Mouse (Mus musculus): ENCODE measurements around the gene Gnb1. TPM values are rescaled to one million over a fixed set of nuclear protein-coding genes. Genes with fewer than 3 reads are reported as not detected.
"Not testable (repeated sequence)": the region's sequence is repeated elsewhere in the genome, so short reads cannot be mapped to it uniquely, and the experiment has no call there.

Gnb1 gene
- total RNA-seq (2021), result 100 to 1,000 TPM; 272 to 286 TPM
- long read RNA-seq, experiment 1, transcript Gnb1-202 (11 exons, 3,088 nt), result minor isoform, 77 of 263 reads
- long read RNA-seq, experiment 1, transcript Gnb1-203 (12 exons, 3,143 nt), result minor isoform, 29 of 263 reads
- long read RNA-seq, experiment 1, transcript Gnb1-206 (4 exons, 812 nt), result minor isoform, 6 of 263 reads
- long read RNA-seq, experiment 1, transcript Gnb1-201 (12 exons, 3,131 nt), result major isoform, 104 of 263 reads
- long read RNA-seq, experiment 1, partial matches to known transcripts, result 10 of 263 reads
- long read RNA-seq, experiment 1, other reads (novel, unspliced or antisense), result 36 of 263 reads
- long read RNA-seq, experiment 2, transcript Gnb1-201 (12 exons, 3,131 nt), result major isoform, 93 of 235 reads
- long read RNA-seq, experiment 2, transcript Gnb1-203 (12 exons, 3,143 nt), result minor isoform, 23 of 235 reads
- long read RNA-seq, experiment 2, transcript Gnb1-202 (11 exons, 3,088 nt), result minor isoform, 71 of 235 reads
- long read RNA-seq, experiment 2, partial matches to known transcripts, result 6 of 235 reads
- long read RNA-seq, experiment 2, other reads (novel, unspliced or antisense), result 40 of 235 reads

GRCm38 (mm10) chr4:155490990-155491504 is at the start of gene Gnb1:
TSS of gene Gnb1 (plus strand) at chr4:155491361.
- DNase-seq (ENCODE audit: low spot score in 2 of 2), result peak; percentile 96 to 97

GRCm38 (mm10) chr4:155442808-155443207 is 48.4 kb upstream of the Gnb1 start:
- no peak for DNase-seq (ENCODE audit: low spot score in 2 of 2)

DNA sequence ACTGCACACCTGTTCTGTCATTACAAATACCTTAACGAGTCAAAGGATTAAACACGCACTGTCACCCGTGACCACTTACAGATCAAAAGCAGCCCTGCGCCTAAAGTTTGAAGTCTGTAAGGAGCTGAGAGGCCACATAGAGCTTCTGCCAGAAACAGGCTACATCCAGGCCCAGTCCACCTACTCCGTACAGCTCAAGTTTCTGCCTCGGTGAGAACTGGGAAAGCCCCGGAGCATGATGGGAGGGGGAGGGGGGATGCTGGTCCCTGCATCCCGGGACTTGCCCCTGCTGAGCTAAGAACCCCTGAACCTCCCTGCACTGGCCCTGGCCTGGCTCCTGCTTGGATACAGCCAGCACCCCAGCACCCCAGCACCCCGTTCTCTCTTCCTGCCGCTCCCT is 39.6 kb upstream of the Gnb1 start:
- no peak for DNase-seq (ENCODE audit: low spot score in 2 of 2)

- no peak for DNase-seq (ENCODE audit: low spot score in 2 of 2)
These were observed 32.6 kb upstream of the Gnb1 start for GRCm38 (mm10) chr4:155458575-155458974.

DNA sequence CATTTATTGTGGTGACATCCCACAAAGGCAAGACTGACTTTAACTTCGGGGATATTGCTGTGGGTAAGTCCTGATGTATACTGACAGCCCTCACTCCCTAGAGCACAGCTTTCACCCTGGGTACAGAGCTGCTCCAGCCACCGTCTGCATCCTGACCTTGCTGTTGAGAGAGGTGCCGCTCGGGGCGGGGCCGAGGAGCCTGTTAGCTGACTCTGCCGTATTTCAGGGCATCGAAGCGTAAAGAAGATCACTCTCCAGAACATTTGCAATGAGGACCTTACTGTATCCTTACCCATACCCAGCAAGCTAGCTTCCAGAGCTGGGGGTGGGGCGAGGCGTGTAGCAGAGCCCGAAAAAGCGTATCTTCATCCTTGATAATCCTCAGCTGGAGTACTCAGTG is 28.1 kb upstream of the Gnb1 start:
- no peak for DNase-seq (ENCODE audit: low spot score in 2 of 2)

- DNase-seq (ENCODE audit: low spot score in 2 of 2), result no peak
These were observed 27.6 kb upstream of the Gnb1 start for GRCm38 (mm10) chr4:155463611-155464010.

GRCm38 (mm10) chr4:155464061-155464460 is 27.1 kb upstream of the Gnb1 start:
- no peak for DNase-seq (ENCODE audit: low spot score in 2 of 2)

DNA sequence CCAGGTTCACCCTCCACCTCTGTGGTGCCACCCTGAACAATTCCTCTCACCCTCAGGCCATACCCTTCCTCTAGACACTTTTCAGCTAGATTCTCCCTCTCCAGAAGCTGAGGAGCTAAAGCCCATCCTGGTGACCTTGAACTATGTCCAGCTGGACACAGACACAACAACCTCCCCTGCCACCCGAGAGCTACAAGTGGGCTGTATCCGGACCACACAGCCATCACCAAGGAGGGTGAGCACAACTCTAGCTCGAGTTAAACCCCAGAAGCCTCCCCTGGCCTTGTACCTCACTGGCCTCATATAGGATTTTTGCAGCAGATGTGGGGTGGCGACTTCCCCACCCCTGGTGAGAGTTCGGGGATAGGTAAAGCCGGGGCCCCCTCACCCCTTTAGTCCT is 25.6 kb upstream of the Gnb1 start:
- no peak for DNase-seq (ENCODE audit: low spot score in 2 of 2)

DNA sequence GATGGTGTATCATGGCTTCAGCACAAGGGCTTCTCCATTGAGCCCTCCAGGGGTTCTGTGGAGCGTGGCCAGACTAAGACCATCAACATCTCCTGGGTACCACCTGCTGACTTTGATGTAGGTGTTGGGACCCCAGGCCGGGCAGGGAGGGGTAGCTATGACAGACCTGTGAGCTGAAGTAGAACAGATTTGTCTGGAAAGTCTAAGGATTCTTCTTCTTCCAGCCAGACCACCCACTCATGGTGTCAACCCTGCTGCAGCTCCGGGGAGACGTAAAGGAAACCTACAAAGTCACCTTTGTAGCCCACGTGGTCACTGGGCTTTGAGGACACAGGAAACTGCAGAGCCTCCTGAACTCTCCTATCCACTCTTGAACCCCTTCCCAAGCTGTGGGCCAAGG is 25.1 kb upstream of the Gnb1 start:
- DNase-seq (ENCODE audit: low spot score in 2 of 2), result no peak

DNA sequence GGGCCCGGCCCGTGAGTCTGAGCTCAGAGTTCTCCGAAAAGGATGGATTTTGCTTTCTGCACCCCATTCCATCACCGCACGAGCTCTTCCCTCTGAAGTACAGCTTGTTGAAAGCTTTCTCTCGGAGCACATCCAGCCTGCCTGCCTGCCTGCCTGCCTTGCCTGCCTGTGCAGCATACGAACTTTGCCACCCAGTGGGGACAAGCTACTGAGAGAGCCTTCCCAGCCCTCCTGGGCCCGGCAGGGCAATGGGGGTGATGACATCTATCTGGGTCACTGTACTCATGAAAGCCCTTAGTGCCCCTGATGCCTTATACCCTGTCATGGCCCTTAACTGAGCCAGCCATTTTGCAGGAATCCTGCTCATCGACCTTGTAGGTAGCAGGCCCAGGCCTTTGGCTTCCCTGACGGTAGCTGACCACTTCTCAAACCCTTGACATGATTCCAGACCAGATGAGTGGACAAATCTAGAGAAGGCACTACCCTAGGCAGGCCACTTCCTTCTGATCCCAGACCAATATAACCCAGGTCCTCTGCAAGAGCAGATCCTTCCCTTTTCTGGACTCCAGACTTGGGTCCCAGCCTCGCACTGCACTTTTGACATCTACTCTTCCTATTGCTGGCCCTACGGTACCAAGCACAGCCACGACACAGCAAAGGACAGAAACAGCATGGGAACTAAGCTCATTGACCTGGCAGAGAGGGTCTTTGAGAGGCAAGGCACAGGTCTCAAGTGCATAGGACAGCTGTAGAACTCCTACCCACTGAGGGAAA is 23.7 kb upstream of the Gnb1 start:
- no peak for DNase-seq (ENCODE audit: low spot score in 2 of 2)

GRCm38 (mm10) chr4:155468952-155469351 is 22.2 kb upstream of the Gnb1 start, which contains the start of gene Tmem52:
TSS of gene Tmem52 (plus strand) at chr4:155469114.
- DNase-seq (ENCODE audit: low spot score in 2 of 2), result peak in 1 of 2 experiments; percentile 50

DNA sequence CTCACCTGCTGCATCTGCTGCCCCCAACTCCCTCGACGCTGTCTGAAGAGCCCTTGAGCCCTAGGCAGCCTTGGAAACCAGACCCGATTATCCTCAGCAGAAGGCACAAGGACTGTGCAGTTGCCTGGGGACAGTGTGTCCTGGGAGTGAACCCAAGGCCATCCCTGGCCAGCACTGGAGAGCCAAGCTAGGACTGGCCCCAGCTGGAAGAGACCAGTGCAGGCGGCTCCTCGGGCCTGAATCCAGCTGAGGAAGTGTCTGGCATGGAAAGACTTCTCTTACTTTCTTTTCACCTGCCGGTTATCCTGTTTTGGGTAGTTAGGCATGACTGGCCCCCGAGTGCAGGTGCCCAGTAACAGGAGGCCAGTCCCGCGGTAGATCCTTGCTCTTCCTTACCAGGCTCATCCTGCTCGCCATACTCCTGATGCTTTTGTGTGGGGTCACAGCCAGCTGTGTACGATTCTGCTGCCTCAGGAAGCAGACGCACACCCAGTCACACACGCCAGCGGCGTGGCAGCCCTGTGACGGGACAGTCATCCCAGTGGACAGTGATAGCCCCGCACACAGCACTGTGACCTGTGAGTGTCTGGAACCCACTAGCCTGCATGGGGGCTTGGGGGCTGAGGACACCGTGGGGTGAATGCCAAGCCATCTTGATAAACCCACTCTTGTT is 21.4 kb upstream of the Gnb1 start:
- DNase-seq (ENCODE audit: low spot score in 2 of 2), result peak in 1 of 2 experiments; percentile 50

DNA sequence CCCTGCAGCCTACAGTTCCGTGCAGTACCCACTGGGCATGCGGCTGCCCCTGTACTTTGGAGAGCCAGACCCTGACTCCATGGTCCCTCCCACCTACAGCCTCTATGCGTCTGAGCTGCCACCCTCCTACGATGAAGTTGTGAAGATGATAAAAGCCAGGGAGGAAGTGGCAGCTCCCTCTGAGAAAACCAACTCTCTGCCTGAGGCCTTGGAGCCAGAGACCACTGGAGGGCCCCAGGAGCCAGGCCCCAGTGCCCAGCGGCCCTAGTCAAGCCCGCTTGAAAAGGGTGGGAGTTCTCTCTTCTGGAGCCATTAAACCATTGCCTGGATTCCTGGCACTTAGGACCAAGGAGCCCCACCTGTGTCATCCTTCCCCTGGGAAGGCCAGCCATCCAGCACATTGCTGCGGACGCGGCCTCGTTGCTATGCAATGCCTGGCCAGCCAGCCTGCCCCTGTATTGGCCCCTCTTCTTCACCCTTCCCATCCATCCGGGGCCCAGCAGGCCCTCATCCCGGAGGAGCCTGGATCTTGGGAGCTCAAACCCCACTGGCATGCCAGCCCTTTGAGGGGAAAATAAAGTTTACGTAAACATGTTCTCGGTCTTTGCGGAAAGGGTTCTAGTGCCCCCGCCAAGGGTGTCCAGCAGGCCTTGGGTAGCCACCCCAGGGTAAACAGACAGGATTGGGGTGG is 20.8 kb upstream of the Gnb1 start:
- DNase-seq (ENCODE audit: low spot score in 2 of 2), result no peak

GRCm38 (mm10) chr4:155470997-155471396 is 20.2 kb upstream of the Gnb1 start:
- no peak for DNase-seq (ENCODE audit: low spot score in 2 of 2)

DNA sequence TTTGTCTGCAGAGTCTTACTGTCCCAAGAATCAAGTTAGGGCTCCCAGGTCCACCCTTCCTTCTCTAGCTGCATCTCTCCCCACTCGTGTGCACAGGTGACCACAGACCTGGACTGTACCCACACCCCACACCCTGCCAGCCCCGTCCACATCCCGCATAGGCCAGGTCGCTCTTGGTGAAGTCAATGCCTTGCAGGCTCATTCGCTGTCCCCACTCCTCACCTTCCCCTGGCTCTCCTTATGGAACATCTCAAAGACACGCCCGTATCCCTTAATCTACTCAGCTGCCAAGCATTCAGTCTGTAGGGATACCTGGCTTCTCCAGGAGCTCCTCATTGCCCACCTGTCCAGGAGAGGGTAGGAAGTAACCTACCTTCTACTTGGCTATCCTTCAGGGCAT is 19.8 kb upstream of the Gnb1 start:
- DNase-seq (ENCODE audit: low spot score in 2 of 2), result no peak

DNA sequence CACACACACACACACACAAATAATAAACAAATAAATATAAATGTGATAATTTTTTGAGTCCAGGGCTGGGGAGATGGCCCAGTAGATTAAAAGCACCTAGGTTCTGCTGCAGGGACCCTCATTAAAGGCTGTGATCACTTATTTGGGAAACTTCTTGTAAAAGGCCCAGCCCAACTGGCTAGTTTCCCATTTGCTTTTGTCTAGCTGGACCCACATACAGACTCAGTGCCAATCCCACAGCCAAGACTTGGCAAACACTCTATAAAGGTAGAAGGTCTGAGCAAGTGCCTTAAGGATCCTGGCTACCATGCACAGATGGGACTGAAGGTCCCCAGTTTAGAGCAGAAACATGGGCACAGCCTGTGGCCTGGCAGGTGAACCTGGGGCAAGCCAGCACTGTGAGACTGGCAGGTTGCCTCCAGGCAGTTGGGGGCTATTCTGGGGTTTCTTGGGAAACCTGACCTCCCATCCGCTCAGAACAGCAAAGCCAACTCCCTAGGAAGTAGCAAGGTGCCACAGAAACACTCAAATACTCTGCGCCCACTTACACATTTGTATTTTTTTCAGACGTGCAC is 18.4 kb upstream of the Gnb1 start:
- no peak for DNase-seq (ENCODE audit: low spot score in 2 of 2)

DNA sequence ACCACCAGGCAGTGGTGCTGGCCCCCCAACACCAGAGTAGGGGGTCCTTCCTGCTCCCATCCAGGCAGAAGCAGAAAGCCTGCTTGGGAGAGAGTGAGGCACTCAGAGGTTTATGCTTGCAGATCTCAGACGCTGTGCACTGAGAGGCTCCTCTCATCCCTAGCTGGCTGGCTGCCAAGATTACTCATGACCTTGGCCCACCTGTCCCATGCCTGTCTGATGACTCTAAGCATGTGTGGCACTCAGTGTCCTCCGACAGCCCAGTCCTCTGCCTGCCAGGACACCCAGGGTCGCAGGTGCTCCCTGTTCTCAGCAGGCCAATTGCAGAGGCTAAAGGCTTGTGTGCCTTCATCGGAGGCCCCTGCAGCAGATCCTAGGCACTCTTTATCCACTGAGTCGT is 17.8 kb upstream of the Gnb1 start:
- DNase-seq (ENCODE audit: low spot score in 2 of 2), result no peak

DNA sequence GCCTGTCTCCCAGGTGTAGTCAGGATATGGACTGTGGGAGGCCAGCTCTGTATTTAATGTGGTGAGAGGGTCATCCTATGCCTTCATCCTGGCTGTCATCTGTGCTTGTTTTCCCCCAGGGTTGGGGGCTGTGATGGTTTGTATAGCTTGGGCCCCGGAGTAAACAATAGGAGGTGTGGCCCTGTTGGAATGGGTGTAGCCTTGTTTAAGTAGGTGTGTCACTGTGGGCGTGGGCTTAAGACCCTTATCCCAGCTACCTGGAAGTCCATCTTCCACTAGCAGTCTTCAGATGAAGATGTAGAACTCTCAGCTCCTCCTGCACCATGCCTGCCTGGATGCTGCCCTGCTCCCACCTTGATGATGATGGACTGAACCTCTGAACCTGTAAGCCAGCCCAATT is 17.4 kb upstream of the Gnb1 start:
- not testable (repeated sequence) for DNase-seq (ENCODE audit: low spot score in 2 of 2)

DNA sequence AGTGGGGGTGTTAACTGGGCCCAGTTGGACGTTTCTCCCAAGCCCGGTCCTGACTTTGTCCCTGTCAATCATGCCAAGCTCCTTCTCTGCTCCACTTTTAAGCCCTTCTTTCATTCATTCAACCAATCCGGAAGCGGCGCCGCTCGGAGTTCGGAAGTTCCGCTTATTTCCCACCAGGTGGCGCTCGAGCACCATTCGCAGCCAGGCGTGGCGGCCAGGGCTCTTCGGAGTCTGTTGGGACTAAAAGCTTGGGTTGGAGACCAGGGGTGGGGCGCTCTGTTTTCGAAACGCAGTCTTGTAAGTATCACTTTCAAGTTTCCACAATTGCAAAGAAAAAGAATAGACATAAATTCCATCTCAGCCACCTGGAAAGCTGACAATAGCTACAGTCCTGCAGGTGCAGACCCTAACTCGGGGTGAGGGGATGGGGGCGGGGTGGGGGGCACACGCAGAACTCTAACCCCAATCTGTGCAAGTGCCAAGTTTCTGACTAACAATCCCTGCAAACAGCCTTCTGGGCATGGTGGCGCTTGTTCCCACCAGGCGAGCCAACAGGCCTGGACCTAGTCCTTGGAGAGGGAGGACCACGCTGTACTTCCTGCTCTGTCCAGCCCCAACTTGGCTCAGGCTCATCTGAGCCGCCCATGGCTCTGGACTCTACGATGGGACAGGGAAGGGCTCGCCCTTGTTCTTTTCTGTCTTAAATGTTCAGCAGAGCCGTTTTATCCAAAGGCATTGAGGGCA is 9.6 kb upstream of the Gnb1 start:
- peak; percentile 78 to 81 for DNase-seq (ENCODE audit: low spot score in 2 of 2)

DNA sequence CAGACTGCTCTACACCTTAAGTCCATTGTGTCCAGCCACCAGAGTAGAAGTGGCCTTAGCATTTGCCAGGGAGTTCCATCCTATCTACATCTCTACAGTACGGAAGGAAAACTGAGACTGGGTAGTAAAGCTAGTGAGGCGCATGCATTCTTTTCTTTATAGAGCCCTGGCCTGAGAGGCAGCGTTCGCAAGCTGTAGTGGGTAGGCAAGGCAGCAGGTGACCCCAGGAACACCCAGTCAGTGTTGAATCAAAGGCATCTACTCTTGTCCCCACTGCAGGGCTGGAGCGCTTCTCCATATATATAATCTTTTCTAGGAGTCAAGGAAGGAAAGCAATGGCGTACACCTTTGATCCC is 9.1 kb upstream of the Gnb1 start:
- no peak for DNase-seq (ENCODE audit: low spot score in 2 of 2)

Data from gastrocnemius, postnatal 4 days (tissue).